Mouse (Mus musculus): ENCODE results near the gene Fcamr. TPM values are rescaled to one million over a fixed set of nuclear protein-coding genes. Genes with fewer than 3 reads are reported as not detected.

The Fcamr gene
- polyA plus RNA-seq, 1 experiment from 2014 or later = 0.09 TPM

GRCm38 (mm10) chr1:130832230-130833149, 31.8 kb downstream of the Fcamr start:
- Histone ChIP-seq H3K36me3 (ENCODE audit: control insufficient read depth, insufficient read depth, low read length) (no peaks in the 10 kb centered on the region), H3K27me3 (ENCODE audit: control insufficient read depth, insufficient read depth, low read length) (no peaks in the 10 kb centered on the region), H3K27ac (ENCODE audit: low read depth, low read length) (no peak overlapping the region), H3K9ac (ENCODE audit: low read depth, low read length) (no peak overlapping the region), H3K9me3 (replicated peaks; ENCODE audit: control insufficient read depth, low read length) (no peaks in the 10 kb centered on the region), H3K4me1 (ENCODE audit: control insufficient read depth, insufficient read depth, low read length) (peaks cover 11% of the 10 kb centered on the region), H3K4me3 (ENCODE audit: low read depth, low read length) (no peak overlapping the region), H3K4me2 (no peak overlapping the region)
- 73% methylated on average over 5 of the region's 5 CpGs for WGBS (ENCODE audit: insufficient replicate concordance)
- no peak for ATAC-seq (replicated peaks; ENCODE audit: insufficient number of reproducible peaks, low FRiP score, low TSS enrichment)

- H3K4me1 ChIP-seq (ENCODE audit: control insufficient read depth, insufficient read depth, low read length) = peaks cover 7% of the 10 kb centered on the region
- WGBS (ENCODE audit: insufficient replicate concordance) = 85% methylated on average over 6 of the region's 6 CpGs
- no peaks in the 10 kb centered on the region for H3K36me3 ChIP-seq (ENCODE audit: control insufficient read depth, insufficient read depth, low read length)
- H3K9ac ChIP-seq (ENCODE audit: low read depth, low read length) = no peak overlapping the region
- H3K27me3 ChIP-seq (ENCODE audit: control insufficient read depth, insufficient read depth, low read length) = no peaks in the 10 kb centered on the region
- H3K9me3 ChIP-seq (replicated peaks; ENCODE audit: control insufficient read depth, low read length) = no peaks in the 10 kb centered on the region
- H3K4me3 ChIP-seq (ENCODE audit: low read depth, low read length) = no peak overlapping the region
- no peak overlapping the region for H3K4me2 ChIP-seq
- no peak overlapping the region for H3K27ac ChIP-seq (ENCODE audit: low read depth, low read length)
- ATAC-seq (replicated peaks; ENCODE audit: insufficient number of reproducible peaks, low FRiP score, low TSS enrichment) = no peak
Measured at GRCm38 (mm10) chr1:130835161-130835936, 34.6 kb downstream of the Fcamr start.

- Histone ChIP-seq H3K9me3 (replicated peaks; ENCODE audit: control insufficient read depth, low read length) (no peaks in the 10 kb centered on the region), H3K9ac (ENCODE audit: low read depth, low read length) (no peak overlapping the region), H3K27me3 (ENCODE audit: control insufficient read depth, insufficient read depth, low read length) (no peaks in the 10 kb centered on the region), H3K36me3 (ENCODE audit: control insufficient read depth, insufficient read depth, low read length) (no peaks in the 10 kb centered on the region), H3K4me3 (ENCODE audit: low read depth, low read length) (no peak overlapping the region), H3K4me1 (ENCODE audit: control insufficient read depth, insufficient read depth, low read length) (no peaks in the 10 kb centered on the region), H3K4me2 (no peak overlapping the region), H3K27ac (ENCODE audit: low read depth, low read length) (no peak overlapping the region)
- no peak for ATAC-seq (replicated peaks; ENCODE audit: insufficient number of reproducible peaks, low FRiP score, low TSS enrichment)
- WGBS (ENCODE audit: insufficient replicate concordance) = 44% methylated on average over 6 of the region's 6 CpGs
Measured at GRCm38 (mm10) chr1:130838288-130838687, 37.6 kb downstream of the Fcamr start.

- Histone ChIP-seq H3K4me1 (ENCODE audit: control insufficient read depth, insufficient read depth, low read length) (no peaks in the 10 kb centered on the region), H3K36me3 (ENCODE audit: control insufficient read depth, insufficient read depth, low read length) (no peaks in the 10 kb centered on the region), H3K4me3 (ENCODE audit: low read depth, low read length) (no peak overlapping the region), H3K9me3 (replicated peaks; ENCODE audit: control insufficient read depth, low read length) (no peaks in the 10 kb centered on the region), H3K27ac (ENCODE audit: low read depth, low read length) (no peak overlapping the region), H3K9ac (ENCODE audit: low read depth, low read length) (no peak overlapping the region), H3K27me3 (ENCODE audit: control insufficient read depth, insufficient read depth, low read length) (no peaks in the 10 kb centered on the region), H3K4me2 (no peak overlapping the region)
- 66% methylated on average over 8 of the region's 8 CpGs for WGBS (ENCODE audit: insufficient replicate concordance)
- ATAC-seq (replicated peaks; ENCODE audit: insufficient number of reproducible peaks, low FRiP score, low TSS enrichment) = no peak
Measured at GRCm38 (mm10) chr1:130840599-130841379, 40.1 kb downstream of the Fcamr start.

- no peaks in the 10 kb centered on the region for H3K4me1 ChIP-seq (ENCODE audit: control insufficient read depth, insufficient read depth, low read length)
- H3K9ac ChIP-seq (ENCODE audit: low read depth, low read length) = no peak overlapping the region
- WGBS (ENCODE audit: insufficient replicate concordance) = 82% methylated on average over 7 of the region's 7 CpGs
- H3K27ac ChIP-seq (ENCODE audit: low read depth, low read length) = no peak overlapping the region
- no peak overlapping the region for H3K4me3 ChIP-seq (ENCODE audit: low read depth, low read length)
- no peak for ATAC-seq (replicated peaks; ENCODE audit: insufficient number of reproducible peaks, low FRiP score, low TSS enrichment)
- no peak overlapping the region for H3K4me2 ChIP-seq
- H3K27me3 ChIP-seq (ENCODE audit: control insufficient read depth, insufficient read depth, low read length) = no peaks in the 10 kb centered on the region
- H3K9me3 ChIP-seq (replicated peaks; ENCODE audit: control insufficient read depth, low read length) = no peaks in the 10 kb centered on the region
- H3K36me3 ChIP-seq (ENCODE audit: control insufficient read depth, insufficient read depth, low read length) = no peaks in the 10 kb centered on the region
Measured at GRCm38 (mm10) chr1:130841621-130842020, 40.9 kb downstream of the Fcamr start.

GRCm38 (mm10) chr1:130844516-130844915, 43.8 kb downstream of the Fcamr start:
- no peak overlapping the region for H3K27ac ChIP-seq (ENCODE audit: low read depth, low read length)
- H3K9ac ChIP-seq (ENCODE audit: low read depth, low read length) = no peak overlapping the region
- H3K9me3 ChIP-seq (replicated peaks; ENCODE audit: control insufficient read depth, low read length) = no peaks in the 10 kb centered on the region
- no peak overlapping the region for H3K4me2 ChIP-seq
- H3K4me3 ChIP-seq (ENCODE audit: low read depth, low read length) = no peak overlapping the region
- no peak for ATAC-seq (replicated peaks; ENCODE audit: insufficient number of reproducible peaks, low FRiP score, low TSS enrichment)
- WGBS (ENCODE audit: insufficient replicate concordance) = 84% methylated on average over 7 of the region's 7 CpGs
- H3K27me3 ChIP-seq (ENCODE audit: control insufficient read depth, insufficient read depth, low read length) = 0 out of 2 replicates have a peak, but pooled peaks cover 3% of the 10 kb centered on the region
- no peaks in the 10 kb centered on the region for H3K36me3 ChIP-seq (ENCODE audit: control insufficient read depth, insufficient read depth, low read length)
- H3K4me1 ChIP-seq (ENCODE audit: control insufficient read depth, insufficient read depth, low read length) = no peaks in the 10 kb centered on the region

- H3K4me1 ChIP-seq (ENCODE audit: control insufficient read depth, insufficient read depth, low read length) = peaks cover 8% of the 10 kb centered on the region; the same call in 1 of the 2 replicates
- H3K4me3 ChIP-seq (ENCODE audit: low read depth, low read length) = no peak overlapping the region
- 0 out of 2 replicates have a peak, but pooled peaks cover 3% of the 10 kb centered on the region for H3K27me3 ChIP-seq (ENCODE audit: control insufficient read depth, insufficient read depth, low read length)
- 81% methylated on average over 10 of the region's 10 CpGs for WGBS (ENCODE audit: insufficient replicate concordance)
- H3K9me3 ChIP-seq (replicated peaks; ENCODE audit: control insufficient read depth, low read length) = no peaks in the 10 kb centered on the region
- no peak overlapping the region for H3K9ac ChIP-seq (ENCODE audit: low read depth, low read length)
- H3K27ac ChIP-seq (ENCODE audit: low read depth, low read length) = no peak overlapping the region
- no peak overlapping the region for H3K4me2 ChIP-seq
- H3K36me3 ChIP-seq (ENCODE audit: control insufficient read depth, insufficient read depth, low read length) = no peaks in the 10 kb centered on the region
- ATAC-seq (replicated peaks; ENCODE audit: insufficient number of reproducible peaks, low FRiP score, low TSS enrichment) = no peak
Measured at GRCm38 (mm10) chr1:130849530-130850214, 49.0 kb downstream of the Fcamr start.

GRCm38 (mm10) chr1:130850405-130850804, 49.7 kb downstream of the Fcamr start:
- Histone ChIP-seq H3K27ac (ENCODE audit: low read depth, low read length) (no peak overlapping the region), H3K36me3 (ENCODE audit: control insufficient read depth, insufficient read depth, low read length) (no peaks in the 10 kb centered on the region), H3K4me3 (ENCODE audit: low read depth, low read length) (no peak overlapping the region), H3K9me3 (replicated peaks; ENCODE audit: control insufficient read depth, low read length) (no peaks in the 10 kb centered on the region), H3K4me1 (ENCODE audit: control insufficient read depth, insufficient read depth, low read length) (peaks cover 8% of the 10 kb centered on the region; the same call in 1 of the 2 replicates), H3K4me2 (no peak overlapping the region), H3K9ac (ENCODE audit: low read depth, low read length) (no peak overlapping the region), H3K27me3 (ENCODE audit: control insufficient read depth, insufficient read depth, low read length) (0 out of 2 replicates have a peak, but pooled peaks cover 3% of the 10 kb centered on the region)
- ATAC-seq (replicated peaks; ENCODE audit: insufficient number of reproducible peaks, low FRiP score, low TSS enrichment) = no peak
- 52% methylated on average over 5 of the region's 5 CpGs for WGBS (ENCODE audit: insufficient replicate concordance)

All from heart, embryonic 11.5 days (tissue).